Comparison of ENCODE assay signal across 9 mouse cellular contexts in genomic region chr8:123352786-123353185, GRCm38 (mm10). TPM values are rescaled to one million over a fixed set of nuclear protein-coding genes. Genes with fewer than 3 reads are reported as not detected.
DNase-seq lines count a peak whose midpoint lies in the region; ATAC-seq and TF ChIP-seq lines count a peak whose summit lies in the region.
"Had no signal": no experiment of that assay in that cellular context is flagged by ENCODE, and none has a peak within 500 bp of the region (broad histone marks: within the 10 kb centered on the region; RNA-seq: fewer than 3 reads in every experiment).

No protein-coding gene starts in this region.

- 40% methylated on average over 13 of the region's 13 CpGs for WGBS in kidney, embryonic 16.5 days
- 38% methylated on average over 13 of the region's 13 CpGs for WGBS in bone marrow, adult 2 months
- 58% methylated on average over 13 of the region's 13 CpGs for WGBS in intestine, embryonic 15.5 days
- 45% methylated on average over 13 of the region's 13 CpGs for WGBS in lung, embryonic 16.5 days

- ATAC-seq in kidney, embryonic 16.5 days (ENCODE audit: low FRiP score, low TSS enrichment), result no peak
- peak; percentile 63; the same call in 1 of the 2 replicates for ATAC-seq in intestine, embryonic 15.5 days
- ATAC-seq in lung, embryonic 16.5 days (ENCODE audit: low read depth), result peak; percentile 39; the same call in 1 of the 2 replicates

- no peak for TF ChIP-seq POLR2A in ES-Bruce4 (IDR thresholded peaks at IDR 0.05; ENCODE audit: insufficient read depth, low read length)
- no peak for TF ChIP-seq POLR2A in bone marrow, adult 2 months (IDR thresholded peaks at IDR 0.05; ENCODE audit: borderline replicate concordance, control insufficient read depth, low read depth, low read length)

- H3K27ac ChIP-seq in kidney, embryonic 16.5 days (ENCODE audit: low read length), result no peak overlapping the region
- no peak overlapping the region for H3K27ac ChIP-seq in ES-Bruce4 (ENCODE audit: insufficient read depth, low read length)
- no peak overlapping the region for H3K27ac ChIP-seq in bone marrow, adult 2 months (ENCODE audit: control insufficient read depth, insufficient read depth, low read depth, low read length, poor library complexity)
- H3K27ac ChIP-seq in intestine, embryonic 15.5 days, result no peak overlapping the region
- H3K27ac ChIP-seq in lung, embryonic 16.5 days (ENCODE audit: low read length), result no peak overlapping the region

- H3K9ac ChIP-seq in kidney, embryonic 16.5 days (replicated peaks; ENCODE audit: low read length), result no peak overlapping the region
- H3K9ac ChIP-seq in ES-Bruce4 (ENCODE audit: low read depth, poor library complexity, severe bottlenecking), result no peak overlapping the region
- no peak overlapping the region for H3K9ac ChIP-seq in intestine, embryonic 15.5 days
- H3K9ac ChIP-seq in lung, embryonic 16.5 days (ENCODE audit: low read length), result no peak overlapping the region

- H3K36me3 ChIP-seq in kidney, embryonic 16.5 days (ENCODE audit: insufficient read depth, low read length), result no peaks in the 10 kb centered on the region
- no peaks in the 10 kb centered on the region for H3K36me3 ChIP-seq in ES-Bruce4 (ENCODE audit: control insufficient read depth, insufficient read depth, low read length, poor library complexity, severe bottlenecking)
- no peaks in the 10 kb centered on the region for H3K36me3 ChIP-seq in intestine, embryonic 15.5 days
- H3K36me3 ChIP-seq in lung, embryonic 16.5 days (ENCODE audit: control insufficient read depth, insufficient read depth, low read length), result no peaks in the 10 kb centered on the region

- H3K4me2 ChIP-seq in kidney, embryonic 16.5 days (replicated peaks; ENCODE audit: low read depth, low read length), result no peak overlapping the region
- H3K4me2 ChIP-seq in intestine, embryonic 15.5 days (replicated peaks), result no peak overlapping the region
- no peak overlapping the region for H3K4me2 ChIP-seq in lung, embryonic 16.5 days (ENCODE audit: low read depth, low read length)

- peak; percentile 72 for TF ChIP-seq CTCF in ES-Bruce4 (IDR thresholded peaks at IDR 0.05; ENCODE audit: low read depth, low read length)
- TF ChIP-seq CTCF in bone marrow, adult 2 months (IDR thresholded peaks at IDR 0.05; ENCODE audit: control insufficient read depth, insufficient read depth, low read length), result peak; percentile 49; the same call in 1 of the 2 replicates

- H3K4me1 ChIP-seq in kidney, embryonic 16.5 days (ENCODE audit: insufficient read depth, low read length), result peaks cover 28% of the 10 kb centered on the region
- no peaks in the 10 kb centered on the region for H3K4me1 ChIP-seq in ES-Bruce4 (ENCODE audit: control insufficient read depth, insufficient read depth, low read length)
- no peaks in the 10 kb centered on the region for H3K4me1 ChIP-seq in bone marrow, adult 2 months (ENCODE audit: control insufficient read depth, insufficient read depth, low read length)
- peaks cover 4% of the 10 kb centered on the region; the same call in 1 of the 2 replicates for H3K4me1 ChIP-seq in intestine, embryonic 15.5 days (replicated peaks)
- peaks cover 12% of the 10 kb centered on the region for H3K4me1 ChIP-seq in lung, embryonic 16.5 days (replicated peaks; ENCODE audit: control insufficient read depth, insufficient read depth, low read length)

- no peaks in the 10 kb centered on the region for H3K9me3 ChIP-seq in kidney, embryonic 16.5 days (ENCODE audit: low read length)
- H3K9me3 ChIP-seq in ES-Bruce4 (replicated peaks; ENCODE audit: control insufficient read depth, insufficient read depth, low read length, poor library complexity, severe bottlenecking), result no peaks in the 10 kb centered on the region
- H3K9me3 ChIP-seq in intestine, embryonic 15.5 days, result no peaks in the 10 kb centered on the region
- H3K9me3 ChIP-seq in lung, embryonic 16.5 days (ENCODE audit: control insufficient read depth, low read length), result no peaks in the 10 kb centered on the region

- DNase-seq in kidney, adult 18-20 months, result peak; percentile 71
- peak; percentile 85 for DNase-seq in testis, postnatal 10 days (ENCODE audit: low spot score)
- no peak for DNase-seq in heart, adult 8-10 months (ENCODE audit: low spot score)

- no peak for TF ChIP-seq EP300 in ES-Bruce4 (IDR thresholded peaks at IDR 0.05; ENCODE audit: insufficient read depth, low read depth, low read length)

- no peak overlapping the region for H3K4me3 ChIP-seq in kidney, embryonic 16.5 days (ENCODE audit: low read length)
- H3K4me3 ChIP-seq in ES-Bruce4 (ENCODE audit: low read depth, low read length), result no peak overlapping the region
- no peak overlapping the region for H3K4me3 ChIP-seq in bone marrow, adult 2 months (replicated peaks; ENCODE audit: control insufficient read depth, low read depth, low read length)
- H3K4me3 ChIP-seq in intestine, embryonic 15.5 days (replicated peaks), result no peak overlapping the region
- no peak overlapping the region for H3K4me3 ChIP-seq in lung, embryonic 16.5 days (ENCODE audit: low read length)

- no peaks in the 10 kb centered on the region; the same call in 1 of the 2 replicates for H3K27me3 ChIP-seq in kidney, embryonic 16.5 days (ENCODE audit: insufficient read depth, low read length)
- H3K27me3 ChIP-seq in ES-Bruce4 (ENCODE audit: control insufficient read depth, insufficient read depth, low read length, poor library complexity, severe bottlenecking), result no peaks in the 10 kb centered on the region
- 0 out of 2 replicates have a peak, but pooled peaks cover 4% of the 10 kb centered on the region for H3K27me3 ChIP-seq in intestine, embryonic 15.5 days (replicated peaks)
- no peaks in the 10 kb centered on the region for H3K27me3 ChIP-seq in lung, embryonic 16.5 days (ENCODE audit: control insufficient read depth, insufficient read depth, low read depth, low read length)

RNA-seq across cellular contexts. Expression of gene Spire2, which starts 20.3 kb away (rescaled TPM):
- 4.9 and 5.4 TPM in 2 replicates for polyA plus RNA-seq in kidney, embryonic 16.5 days (2015; fragmentation: Nextera tagmentation; extraction: Ambion mirVana)
- 4.2 and 5.0 TPM in 2 replicates for polyA plus RNA-seq in ES-Bruce4 (2011; ENCODE audit: insufficient read depth, insufficient read length, low read depth, missing spikeins)
- 1.5 TPM in 2 replicates for polyA plus RNA-seq in bone marrow, adult 2 months (2011; ENCODE audit: insufficient read depth, insufficient read length, low replicate concordance, missing spikeins)
- 3.9 and 4.4 TPM in 2 replicates for polyA plus RNA-seq in intestine, embryonic 15.5 days (2015; fragmentation: Nextera tagmentation; extraction: Ambion mirVana)
- polyA plus RNA-seq in lung, embryonic 16.5 days (2015; fragmentation: Nextera tagmentation; extraction: Ambion mirVana), result 0.96 and 1.2 TPM in 2 replicates
- total RNA-seq in heart, adult 8-10 months (2022), result under 1 TPM in 2 of 4 experiments, not detected in 2; 0.16 to 0.22 TPM

RNA-seq across cellular contexts. Expression of gene Tcf25, which starts 20.8 kb away (rescaled TPM):
- 168 and 175 TPM in 2 replicates for polyA plus RNA-seq in kidney, embryonic 16.5 days (2015; fragmentation: Nextera tagmentation; extraction: Ambion mirVana)
- polyA plus RNA-seq in ES-Bruce4 (2011; ENCODE audit: insufficient read depth, insufficient read length, low read depth, missing spikeins), result 239 TPM in 2 replicates
- 171 and 310 TPM in 2 replicates for polyA plus RNA-seq in bone marrow, adult 2 months (2011; ENCODE audit: insufficient read depth, insufficient read length, low replicate concordance, missing spikeins)
- polyA plus RNA-seq in intestine, embryonic 15.5 days (2015; fragmentation: Nextera tagmentation; extraction: Ambion mirVana), result 147 and 170 TPM in 2 replicates
- polyA plus RNA-seq in lung, embryonic 16.5 days (2015; fragmentation: Nextera tagmentation; extraction: Ambion mirVana), result 149 TPM in 2 replicates
- total RNA-seq in heart, adult 8-10 months (2022), result 100 to 1,000 TPM; 135 to 187 (median 158) TPM

RNA-seq across cellular contexts. Expression of gene Fanca, which starts 34.4 kb away (rescaled TPM):
- 36.6 and 43.8 TPM in 2 replicates for polyA plus RNA-seq in kidney, embryonic 16.5 days (2015; fragmentation: Nextera tagmentation; extraction: Ambion mirVana)
- polyA plus RNA-seq in ES-Bruce4 (2011; ENCODE audit: insufficient read depth, insufficient read length, low read depth, missing spikeins), result 56.4 and 58.9 TPM in 2 replicates
- polyA plus RNA-seq in bone marrow, adult 2 months (2011; ENCODE audit: insufficient read depth, insufficient read length, low replicate concordance, missing spikeins), result 45.3 and 60.2 TPM in 2 replicates
- 19.5 and 21.8 TPM in 2 replicates for polyA plus RNA-seq in intestine, embryonic 15.5 days (2015; fragmentation: Nextera tagmentation; extraction: Ambion mirVana)
- 23.4 and 29.4 TPM in 2 replicates for polyA plus RNA-seq in lung, embryonic 16.5 days (2015; fragmentation: Nextera tagmentation; extraction: Ambion mirVana)
- total RNA-seq in heart, adult 8-10 months (2022), result 1 to 10 TPM; 5.3 to 7.8 (median 6.3) TPM

RNA-seq across cellular contexts. Expression of gene Mc1r, which starts 54.1 kb away (rescaled TPM):
- polyA plus RNA-seq in kidney, embryonic 16.5 days (2015; fragmentation: Nextera tagmentation; extraction: Ambion mirVana), result not detected in 2 replicates
- not detected in 2 replicates for polyA plus RNA-seq in ES-Bruce4 (2011; ENCODE audit: insufficient read depth, insufficient read length, low read depth, missing spikeins)
- 0.36 and 0.70 TPM in 2 replicates for polyA plus RNA-seq in bone marrow, adult 2 months (2011; ENCODE audit: insufficient read depth, insufficient read length, low replicate concordance, missing spikeins)
- 0.04 TPM in 1 of 2 replicates, not detected in the other for polyA plus RNA-seq in intestine, embryonic 15.5 days (2015; fragmentation: Nextera tagmentation; extraction: Ambion mirVana)
- not detected in 2 replicates for polyA plus RNA-seq in lung, embryonic 16.5 days (2015; fragmentation: Nextera tagmentation; extraction: Ambion mirVana)
- total RNA-seq in heart, adult 8-10 months (2022), result not detected
- total RNA-seq: layer of hippocampus, postnatal 36 days had no signal

RNA-seq across cellular contexts. Expression of gene Tubb3, which starts 58.4 kb away (rescaled TPM):
- 4.8 and 11.2 TPM in 2 replicates for polyA plus RNA-seq in kidney, embryonic 16.5 days (2015; fragmentation: Nextera tagmentation; extraction: Ambion mirVana)
- polyA plus RNA-seq in ES-Bruce4 (2011; ENCODE audit: insufficient read depth, insufficient read length, low read depth, missing spikeins), result 19.6 and 20.1 TPM in 2 replicates
- polyA plus RNA-seq in bone marrow, adult 2 months (2011; ENCODE audit: insufficient read depth, insufficient read length, low replicate concordance, missing spikeins), result 0.56 and 1.4 TPM in 2 replicates
- 59.1 and 63.8 TPM in 2 replicates for polyA plus RNA-seq in intestine, embryonic 15.5 days (2015; fragmentation: Nextera tagmentation; extraction: Ambion mirVana)
- polyA plus RNA-seq in lung, embryonic 16.5 days (2015; fragmentation: Nextera tagmentation; extraction: Ambion mirVana), result 5.8 and 11.0 TPM in 2 replicates
- under 1 TPM; 0.22 to 0.75 (median 0.35) TPM for total RNA-seq in heart, adult 8-10 months (2022)
